Mouse (Mus musculus) limb, embryonic 14.5 days (tissue): ENCODE data around the gene Zfp341. TPM values are rescaled to one million over a fixed set of nuclear protein-coding genes. Genes with fewer than 3 reads are reported as not detected.

Experiments used
- ATAC-seq: fragments of 200-750 bp; cut with Nextera tagmentation; 2 replicates; pipeline ENCODE4 v1.8.0; 2017; ENCODE audit warnings: low read depth, moderate number of reproducible peaks, moderate TSS enrichment; ENCODE audit not compliant: low FRiP score
- DNase-seq: peaks from one replicate; pipeline ENCODE4 v3.0.0-alpha.2; 2015; ENCODE audit warnings: low spot score
- H3K27ac ChIP-seq: fragments of 300-500 bp; sonication (generic); replicated peaks from 2 replicates; pipeline ENCODE4 v1.5.1; 2014; ENCODE audit warnings: low read depth, mild to moderate bottlenecking, low read length, moderate library complexity, mixed read lengths
- H3K27me3 ChIP-seq: fragments of 300-500 bp; sonication (generic); 2 replicates; pipeline ENCODE4 v1.6.1; 2014; ENCODE audit warnings: low read length, mixed read lengths; ENCODE audit not compliant: control insufficient read depth, insufficient read depth
- H3K36me3 ChIP-seq: fragments of 300-500 bp; sonication (generic); 2 replicates; pipeline ENCODE4 v1.6.1; 2014; ENCODE audit warnings: mild to moderate bottlenecking, low read length, moderate library complexity, mixed read lengths; ENCODE audit not compliant: control insufficient read depth, insufficient read depth
- H3K4me1 ChIP-seq: fragments of 300-500 bp; sonication (generic); 2 replicates; pipeline ENCODE4 v1.6.1; 2014; ENCODE audit warnings: antibody characterized with exemption, low read length, mixed read lengths; ENCODE audit not compliant: control insufficient read depth, insufficient read depth
- H3K4me2 ChIP-seq: fragments of 300-500 bp; sonication (generic); replicated peaks from 2 replicates; pipeline ENCODE4 v1.6.1; 2014; ENCODE audit warnings: low read depth, mild to moderate bottlenecking, low read length, moderate library complexity; ENCODE audit not compliant: severe bottlenecking
- H3K4me3 ChIP-seq: fragments of 300-500 bp; sonication (generic); replicated peaks from 2 replicates; pipeline ENCODE4 v1.5.1; 2014; ENCODE audit warnings: low read length
- H3K9ac ChIP-seq: fragments of 300-500 bp; sonication (generic); 2 replicates; pipeline ENCODE4 v1.6.1; 2014; ENCODE audit warnings: mild to moderate bottlenecking, low read depth, low read length, moderate library complexity; ENCODE audit not compliant: severe bottlenecking
- H3K9me3 ChIP-seq: fragments of 300-500 bp; sonication (generic); 2 replicates; pipeline ENCODE4 v1.6.1; 2016; ENCODE audit warnings: low read length; ENCODE audit not compliant: control insufficient read depth
- POLR2A ChIP-seq: fragments of 200-500 bp; IDR thresholded peaks from 2 replicates; pipeline ENCODE4 v1.8.0; 2012; ENCODE audit warnings: inconsistent platforms, mild to moderate bottlenecking, moderate library complexity, borderline replicate concordance; ENCODE audit not compliant: insufficient read depth, insufficient read length; ENCODE audit errors: extremely low read depth
- WGBS: fragments of 180-500 bp; shearing (Covaris S2); extraction: QIAGEN DNeasy Blood & Tissue Kit; methylation state at CpG from one replicate; pipeline ENCODE4 v1.1.7; 2014; 5-methylcytosine and 5-hydroxymethylcytosine counted together
- polyA plus RNA-seq, 2 experiments: library from polyadenylated mRNA; depleted of rRNA in 1 of 2; stranded (reverse) in 1 of 2; unstranded in 1 of 2; fragments of >200 nt; fragmentation: Nextera tagmentation in 1 of 2; extraction: Ambion mirVana in 1 of 2; gene quantifications; 2 replicates each; pipeline versions ENCODE4 v1.2.1 to v1.2.3; 2012 to 2014

Gene Zfp341
- polyA plus RNA-seq, 2 experiments: 1.1 to 7.1 TPM

- DNase-seq (no peak), ATAC-seq (no peak)
- no peak overlapping the region for H3K27ac ChIP-seq
- H3K4me1 ChIP-seq: no peaks in the 10 kb centered on the region
- no peak overlapping the region for H3K4me2 ChIP-seq
- no peaks in the 10 kb centered on the region for H3K27me3 ChIP-seq
- H3K9ac ChIP-seq: no peak overlapping the region
- no peaks in the 10 kb centered on the region for H3K9me3 ChIP-seq
- peaks cover 38% of the 10 kb centered on the region for H3K36me3 ChIP-seq
- no peak for TF ChIP-seq POLR2A
- WGBS: 83% methylated on average over 6 of the region's 6 CpGs
- no peak overlapping the region for H3K4me3 ChIP-seq
These were observed 29.8 kb downstream of the Zfp341 start for GRCm38 (mm10) chr2:154642712-154643385.

GRCm38 (mm10) chr2:154646634-154647033 lies 33.5 kb downstream of the Zfp341 start:
- WGBS: 86% methylated on average over 5 of the region's 5 CpGs
- Histone ChIP-seq H3K4me3 (no peak overlapping the region), H3K9me3 (no peaks in the 10 kb centered on the region), H3K4me2 (no peak overlapping the region), H3K27ac (no peak overlapping the region), H3K36me3 (peaks cover 21% of the 10 kb centered on the region), H3K27me3 (no peaks in the 10 kb centered on the region), H3K4me1 (no peaks in the 10 kb centered on the region), H3K9ac (no peak overlapping the region)
- DNase-seq (no peak), ATAC-seq (no peak)
- TF ChIP-seq POLR2A: no peak

- 32% methylated on average over 3 of the region's 3 CpGs for WGBS
- no peak for TF ChIP-seq POLR2A
- ATAC-seq: no peak
These were observed 35.0 kb downstream of the Zfp341 start for GRCm38 (mm10) chr2:154648086-154648485.

GRCm38 (mm10) chr2:154650404-154650803 lies 37.3 kb downstream of the Zfp341 start:
- Histone ChIP-seq H3K4me1 (no peaks in the 10 kb centered on the region), H3K9me3 (no peaks in the 10 kb centered on the region), H3K9ac (no peak overlapping the region), H3K27me3 (no peaks in the 10 kb centered on the region), H3K4me2 (no peak overlapping the region), H3K36me3 (peaks cover 5% of the 10 kb centered on the region; the same call in 1 of the 2 replicates), H3K4me3 (no peak overlapping the region), H3K27ac (no peak overlapping the region)
- WGBS: 91% methylated on average over 3 of the region's 3 CpGs
- DNase-seq: no peak
- ATAC-seq: no peak
- TF ChIP-seq POLR2A: no peak

More at GRCm38 (mm10) chr2:154648086-154648485, 35.0 kb downstream of the Zfp341 start:
- no peak overlapping the region for H3K9ac ChIP-seq
- no peaks in the 10 kb centered on the region for H3K27me3 ChIP-seq
- H3K27ac ChIP-seq: no peak overlapping the region
- H3K4me2 ChIP-seq: no peak overlapping the region
- H3K4me1 ChIP-seq: no peaks in the 10 kb centered on the region
- DNase-seq: no peak
- H3K9me3 ChIP-seq: no peaks in the 10 kb centered on the region
- H3K36me3 ChIP-seq: peaks cover 21% of the 10 kb centered on the region
- H3K4me3 ChIP-seq: no peak overlapping the region

- H3K9ac ChIP-seq: no peak within 1 kb of the TSS
- ATAC-seq (no peak), DNase-seq (no peak)
- H3K4me3 ChIP-seq: no peak within 1 kb of the TSS
- no peaks in the 10 kb centered on the region for H3K9me3 ChIP-seq
- 48% methylated on average over 8 of the region's 8 CpGs for WGBS
- no peak within 1 kb of the TSS for H3K4me2 ChIP-seq
- H3K36me3 ChIP-seq: no peaks in the 10 kb centered on the region
- H3K4me1 ChIP-seq: peaks cover 2% of the 10 kb centered on the region; the same call in 1 of the 2 replicates
- H3K27ac ChIP-seq: no peak within 1 kb of the TSS
- TF ChIP-seq POLR2A: no peak
- no peaks in the 10 kb centered on the region for H3K27me3 ChIP-seq
These were observed 38.3 kb downstream of the Zfp341 start, which contains the start of gene Chmp4b for GRCm38 (mm10) chr2:154651363-154651762. TSS of gene Chmp4b (plus strand) at chr2:154651705.

- Histone ChIP-seq H3K36me3 (no peaks in the 10 kb centered on the region), H3K4me2 (no peak overlapping the region), H3K27me3 (no peaks in the 10 kb centered on the region), H3K27ac (no peak overlapping the region), H3K4me3 (no peak overlapping the region), H3K4me1 (peaks cover 17% of the 10 kb centered on the region), H3K9me3 (no peaks in the 10 kb centered on the region), H3K9ac (no peak overlapping the region)
- no peak for DNase-seq
- no peak for ATAC-seq
- WGBS: 94% methylated on average over 12 of the region's 12 CpGs
- TF ChIP-seq POLR2A: no peak
These were observed 41.9 kb downstream of the Zfp341 start for GRCm38 (mm10) chr2:154654976-154655375.
